Mouse (Mus musculus) activated CD4-positive, CD25-positive, alpha-beta regulatory T cell, adult 4 months (primary cell): ENCODE results near the gene Fyn. TPM values are rescaled to one million over a fixed set of nuclear protein-coding genes. Genes with fewer than 3 reads are reported as not detected.
A peak's percentile ranks its signal among the peaks of the same experiment; 100 is the strongest.

Experiments
- ATAC-seq: one replicate; pipeline ENCODE4 v1.8.0; 2017
- polyA plus RNA-seq, 2 experiments: library from polyadenylated mRNA; unstranded; fragments of 100-300 nt; shearing (Covaris generic); gene quantifications; one replicate each; pipeline ENCODE4 v1.2.1; 2017

The Fyn gene
- polyA plus RNA-seq, 2 experiments from 2014 or later = 78.3 to 103 TPM

DNA sequence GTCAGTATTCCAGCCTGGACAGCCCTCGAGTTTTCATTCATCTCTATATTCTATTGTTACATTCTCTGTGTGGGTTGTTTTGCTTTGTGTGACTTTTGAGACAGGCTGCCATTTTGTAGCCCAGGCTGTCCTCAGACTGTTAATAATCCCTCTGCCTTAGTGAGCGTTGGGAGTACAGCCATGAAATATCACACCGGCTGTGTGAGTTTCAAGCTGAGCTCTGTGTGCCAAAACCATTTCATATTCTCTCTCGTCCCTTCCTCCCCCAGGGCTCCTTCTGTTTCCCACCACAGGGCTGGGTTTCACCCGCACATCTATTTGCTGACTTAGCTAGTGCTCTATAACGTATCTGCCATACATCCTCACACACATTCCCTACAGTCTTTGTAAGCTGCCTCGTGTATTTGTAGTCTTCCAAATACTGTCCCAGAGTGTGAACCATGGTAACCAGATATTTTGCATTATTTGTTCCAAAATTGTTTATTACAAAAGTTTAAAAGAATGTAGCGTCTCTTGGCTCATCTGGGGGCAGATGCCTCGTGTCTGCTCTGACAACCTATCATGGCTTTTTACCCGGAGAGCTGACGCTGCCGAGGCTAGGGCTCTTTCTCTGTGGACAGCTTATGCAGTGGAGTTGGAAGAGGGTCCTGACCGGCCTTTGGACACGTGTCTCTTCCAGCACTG, 144.1 kb downstream of the Fyn start:
- no peak for ATAC-seq

DNA sequence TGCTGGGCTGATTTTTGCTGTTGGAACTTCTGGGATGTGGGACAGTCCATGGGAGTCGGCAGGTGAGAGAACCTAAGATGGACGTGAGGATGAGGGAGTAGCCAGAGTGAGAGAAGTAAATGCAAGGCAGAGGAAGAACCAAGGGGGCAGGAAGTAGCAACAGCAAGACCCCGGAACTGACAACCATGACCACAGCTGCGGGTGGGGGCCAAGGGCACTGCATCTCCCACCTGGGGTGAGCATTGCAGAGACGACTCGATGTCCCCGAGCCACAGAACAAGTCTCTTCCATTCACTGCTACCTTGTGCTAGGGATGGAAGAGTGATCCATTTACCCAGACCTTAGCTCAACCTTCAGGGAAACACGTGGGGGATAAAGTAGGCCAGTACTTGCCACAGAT, 146.3 kb downstream of the Fyn start:
- no peak for ATAC-seq

DNA sequence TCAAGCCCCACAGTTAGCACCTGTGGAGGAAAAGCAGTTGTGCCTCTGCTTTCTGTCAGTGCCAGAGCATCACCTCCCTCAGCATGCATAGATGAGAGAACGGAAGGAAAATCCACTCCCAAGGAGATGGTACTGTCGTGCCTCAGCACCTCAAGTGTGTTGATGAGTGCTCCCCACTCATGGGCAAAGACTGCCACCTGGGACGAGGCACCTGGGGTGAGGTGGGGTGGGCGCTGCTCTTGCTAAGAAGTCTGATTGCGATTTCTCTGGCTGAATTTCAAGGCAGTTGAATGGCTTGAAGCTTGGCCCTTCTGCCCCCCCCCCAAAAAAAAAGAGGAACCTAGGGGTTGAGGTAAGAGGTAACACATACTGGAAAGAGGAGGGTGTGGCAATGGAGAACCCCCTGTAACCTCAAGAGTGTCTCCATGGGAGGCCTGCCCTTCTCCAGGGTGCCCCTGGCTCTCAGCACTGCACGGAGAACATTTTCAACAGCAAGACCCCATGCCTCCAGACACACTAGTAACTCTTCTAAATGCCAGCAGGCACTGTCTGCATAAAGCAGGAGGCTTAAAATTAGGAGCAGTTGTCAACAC, 148.0 kb downstream of the Fyn start:
- no peak for ATAC-seq

DNA sequence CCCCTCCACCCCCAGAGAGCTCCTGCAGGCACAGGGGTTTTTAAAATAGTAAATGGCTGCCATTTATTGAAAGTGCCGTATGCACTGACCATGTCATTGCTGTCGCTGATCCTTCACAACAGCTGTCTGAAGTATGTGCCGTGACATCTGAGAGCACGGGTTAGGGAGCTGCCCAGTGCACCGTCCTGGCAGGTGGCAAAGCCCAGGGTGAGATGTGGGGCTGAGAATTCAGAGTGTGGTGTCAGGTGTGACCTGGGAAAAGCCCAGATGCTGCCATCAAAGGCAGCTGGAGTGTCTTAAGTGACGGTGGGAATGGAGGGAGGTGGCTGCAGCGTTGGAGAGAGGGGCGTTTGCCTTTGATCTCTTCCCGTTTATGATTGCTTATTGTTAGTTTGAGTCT, 148.7 kb downstream of the Fyn start:
- no peak for ATAC-seq

DNA sequence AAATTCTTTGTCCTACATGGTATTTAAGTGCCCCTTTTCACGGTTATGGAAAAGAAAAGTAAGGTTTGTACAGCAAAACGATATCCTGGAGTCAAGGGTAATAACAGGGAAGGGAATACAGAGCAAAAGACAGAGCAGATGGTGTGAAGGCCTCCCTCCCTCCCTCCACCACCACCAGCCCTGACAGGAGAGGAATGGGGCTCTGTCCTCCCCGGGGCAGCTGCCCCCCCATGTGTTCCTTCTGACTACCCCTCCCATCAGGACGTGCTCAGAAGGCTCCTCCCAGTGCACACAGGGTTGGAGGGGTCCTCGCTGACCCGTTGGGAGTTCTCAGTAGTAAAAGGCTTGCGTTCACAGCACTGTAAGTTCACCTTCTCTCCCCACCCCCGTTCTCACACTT, 149.6 kb downstream of the Fyn start:
- no peak for ATAC-seq

DNA sequence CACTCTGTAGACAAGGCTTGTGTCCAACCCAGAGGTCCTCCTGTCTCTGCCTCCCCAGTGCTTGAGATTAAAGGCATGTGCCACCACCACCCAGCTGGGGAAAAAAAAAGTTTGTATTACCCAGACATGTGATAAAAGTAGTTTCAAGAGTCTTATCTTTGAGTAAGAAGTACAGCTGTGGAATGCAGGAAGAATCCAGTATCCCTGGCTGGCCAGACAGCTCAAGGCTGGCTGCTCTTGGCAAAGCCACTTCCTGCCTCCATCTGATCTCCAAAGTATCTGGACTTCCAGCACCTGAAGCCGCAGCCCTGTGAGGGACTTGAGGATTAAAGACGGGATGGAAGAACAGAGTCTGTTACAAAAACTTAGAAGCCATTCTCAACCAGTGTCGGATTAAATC, 150.2 kb downstream of the Fyn start:
- ATAC-seq = no peak

DNA sequence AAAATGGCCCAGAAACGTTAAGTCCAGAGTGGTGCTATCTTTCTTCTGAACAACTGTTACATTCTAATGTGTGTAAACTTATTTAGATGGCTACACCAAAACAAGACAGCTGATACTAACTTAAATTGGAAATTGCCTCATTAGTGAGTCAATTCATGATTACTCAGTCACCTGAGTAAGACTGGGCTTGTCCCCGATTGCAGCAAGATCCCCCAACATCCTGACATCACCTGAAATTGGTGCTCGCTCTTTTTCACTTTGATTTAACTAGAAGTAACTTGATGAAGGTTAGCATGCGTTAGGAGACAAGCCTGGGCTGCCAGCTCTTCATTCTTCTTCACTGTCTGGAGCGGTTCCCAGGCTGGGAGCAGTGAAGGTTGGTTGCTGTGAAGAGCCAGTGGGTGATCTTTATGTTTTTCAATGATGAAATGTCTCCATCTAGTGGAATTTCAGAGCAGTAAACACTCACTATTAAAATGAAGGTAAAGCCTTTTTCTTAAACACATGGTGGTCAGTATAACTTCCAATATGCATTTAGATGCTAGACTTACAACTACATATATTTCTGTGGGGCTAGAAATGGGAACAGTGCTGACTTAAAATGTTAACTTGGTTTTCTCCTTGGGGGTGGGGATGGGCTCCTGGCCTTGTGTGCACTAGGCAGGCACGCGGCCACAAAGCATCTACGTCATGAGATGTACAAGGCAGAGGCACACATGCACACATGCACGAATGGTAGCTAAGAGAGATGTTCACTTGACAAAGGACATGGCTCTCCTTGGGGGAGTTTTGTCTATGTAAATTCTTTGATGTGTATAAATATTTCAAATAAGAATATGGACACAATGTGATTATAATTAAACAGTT, 151.7 kb downstream of the Fyn start:
- ATAC-seq = peak; percentile 51

DNA sequence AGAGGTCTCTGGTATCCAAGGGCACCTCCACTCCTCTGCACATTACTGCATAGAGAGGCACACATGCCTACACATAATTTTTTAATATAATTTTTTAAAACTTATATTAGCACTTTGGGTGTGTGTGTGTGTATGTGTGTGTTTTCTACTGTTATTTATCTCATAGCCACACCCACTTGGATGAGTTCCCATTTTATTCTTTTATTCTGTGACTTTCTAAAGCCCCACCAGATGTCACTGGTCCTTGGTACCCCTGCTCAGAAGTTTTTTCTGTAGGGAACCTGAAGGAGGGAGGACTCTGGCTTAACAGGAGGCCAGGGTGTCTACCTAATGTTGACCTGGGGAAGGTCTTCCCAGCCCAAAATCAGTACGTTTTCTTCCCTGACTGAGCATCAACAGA, 152.7 kb downstream of the Fyn start:
- no peak for ATAC-seq

DNA sequence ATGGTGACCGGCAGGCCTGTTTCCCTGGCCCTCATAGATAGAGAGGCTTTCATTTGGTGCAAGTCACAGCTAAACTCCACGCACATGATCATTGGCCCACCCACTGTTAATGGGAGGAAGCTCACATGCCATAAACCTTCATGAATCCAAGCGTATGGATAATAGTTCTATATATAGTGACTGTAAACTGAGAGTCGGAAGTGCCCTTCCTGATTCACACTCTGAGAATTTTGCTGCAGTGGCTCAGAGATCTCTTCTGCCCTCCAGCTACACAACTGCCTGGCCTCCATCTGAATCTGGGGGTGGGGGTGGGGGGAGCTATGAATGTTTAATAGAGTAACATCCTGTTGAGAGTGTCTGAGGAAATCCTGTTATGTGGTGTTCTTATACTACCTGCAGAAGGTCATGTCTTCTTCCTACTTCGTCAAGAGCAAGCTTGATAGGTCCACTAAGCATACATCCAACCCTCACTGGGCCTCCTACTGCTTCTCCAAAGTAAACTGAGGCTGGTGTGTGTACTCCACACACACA, 153.3 kb downstream of the Fyn start:
- peak; percentile 83 for ATAC-seq

DNA sequence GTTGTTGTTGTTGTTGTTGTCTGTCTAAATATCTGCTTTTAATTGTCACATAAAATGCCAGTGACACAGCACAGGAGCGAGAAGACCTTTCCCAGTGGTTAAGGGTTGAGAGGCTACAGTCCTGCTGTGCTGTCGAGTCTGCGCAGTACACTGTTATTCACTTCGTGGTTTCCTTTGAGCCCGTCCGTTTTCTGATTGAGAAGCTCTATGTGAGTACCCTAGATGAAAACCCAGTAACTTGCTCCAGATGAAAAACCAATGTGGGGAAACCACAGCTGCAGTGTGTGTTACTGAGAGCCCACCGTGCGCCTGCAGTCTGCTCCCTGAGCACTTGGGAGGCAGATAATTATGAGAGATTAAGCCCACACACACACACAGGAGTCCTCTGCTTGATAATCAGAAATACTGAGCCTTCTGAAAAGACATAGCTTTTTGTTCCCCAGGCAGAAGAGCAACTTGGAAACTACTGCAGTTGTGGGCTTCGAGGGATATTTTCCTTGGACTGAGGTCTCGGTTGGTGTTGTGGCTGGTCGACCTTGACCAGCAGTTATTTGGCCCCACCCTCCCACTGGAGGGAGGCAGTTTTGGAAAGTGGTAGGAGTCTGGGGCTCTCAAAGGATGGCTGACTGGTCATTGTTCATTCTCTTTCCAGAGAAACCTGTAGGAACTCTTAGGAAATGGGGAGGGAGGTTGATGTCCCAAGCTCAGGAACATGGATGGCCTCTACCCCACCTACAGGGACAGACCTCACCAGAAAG, 154.4 kb downstream of the Fyn start:
- no peak for ATAC-seq

DNA sequence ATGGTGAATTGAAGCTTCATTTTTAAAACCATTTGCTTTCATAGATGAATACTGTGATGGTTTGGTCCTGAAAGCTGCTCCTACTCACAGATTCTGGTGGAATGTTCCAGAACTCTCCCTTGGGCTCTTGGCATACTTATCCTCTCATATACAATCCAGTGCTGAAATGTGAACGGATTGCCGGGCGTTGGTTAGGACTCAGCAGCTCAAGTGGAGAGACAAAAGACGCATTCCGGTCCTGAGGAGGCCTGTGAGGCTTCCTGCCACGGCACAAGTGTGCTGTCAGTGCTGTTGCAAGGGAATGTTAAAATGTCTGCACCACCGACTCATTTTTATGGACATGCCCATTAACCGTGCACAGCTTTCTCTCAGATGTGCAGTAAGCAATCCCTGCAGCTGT, 155.7 kb downstream of the Fyn start:
- no peak for ATAC-seq

DNA sequence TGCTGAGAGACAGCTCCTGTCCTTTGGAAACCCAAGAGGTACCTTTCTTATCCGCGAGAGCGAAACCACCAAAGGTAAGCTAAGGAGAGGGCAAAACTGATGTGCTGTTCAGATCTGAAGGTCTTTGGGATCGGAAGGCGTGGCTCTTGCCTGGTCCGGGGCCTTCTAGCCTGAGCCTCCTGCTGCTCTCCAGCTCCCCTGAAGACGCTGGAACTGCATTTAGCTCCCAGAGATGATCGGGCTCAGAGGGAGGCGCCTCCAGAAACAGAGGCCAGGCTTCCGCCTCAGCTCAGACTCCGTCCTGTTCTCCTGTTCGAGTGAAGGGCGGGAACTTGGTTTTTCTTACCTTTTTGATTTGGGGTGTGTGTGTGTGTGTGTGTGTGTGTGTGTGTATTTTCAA, 156.8 kb downstream of the Fyn start:
- no peak for ATAC-seq

DNA sequence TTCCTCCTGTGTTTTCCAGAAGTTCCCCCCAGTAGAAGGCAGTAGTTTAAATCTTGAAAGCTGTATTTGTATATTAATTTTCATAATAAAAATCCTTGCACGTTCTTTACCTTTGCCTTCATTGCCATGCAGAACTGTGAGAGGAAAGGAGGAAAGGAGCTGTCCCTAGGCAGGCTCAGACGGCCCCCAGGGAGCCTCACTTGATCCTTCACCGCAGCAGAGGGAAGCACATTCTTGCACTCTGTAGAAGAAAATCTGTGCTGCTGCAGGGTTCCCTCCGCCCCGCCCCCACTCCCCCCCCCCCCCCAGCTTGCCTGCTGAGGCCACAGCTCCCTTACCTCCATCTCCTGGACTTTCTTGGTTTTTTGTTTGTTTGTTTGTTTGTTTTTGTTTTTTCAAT, 158.5 kb downstream of the Fyn start:
- ATAC-seq = no peak

DNA sequence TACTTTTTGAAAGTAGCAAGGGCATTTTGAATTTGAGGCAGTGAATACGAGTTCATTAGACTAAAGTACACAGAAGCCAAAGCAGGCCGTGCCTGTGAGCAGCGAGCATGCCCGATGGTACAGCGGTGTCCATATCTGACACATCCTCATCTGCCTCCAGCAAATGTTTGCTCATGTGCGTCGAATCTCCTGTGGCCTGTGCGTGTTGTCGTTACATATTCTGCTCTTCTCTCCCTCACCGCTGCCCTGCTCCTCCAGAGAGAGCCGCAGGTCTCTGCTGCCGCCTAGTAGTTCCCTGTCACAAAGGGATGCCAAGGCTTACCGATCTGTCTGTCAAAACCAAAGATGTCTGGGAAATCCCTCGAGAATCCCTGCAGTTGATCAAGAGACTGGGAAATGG, 160.5 kb downstream of the Fyn start:
- ATAC-seq = no peak

DNA sequence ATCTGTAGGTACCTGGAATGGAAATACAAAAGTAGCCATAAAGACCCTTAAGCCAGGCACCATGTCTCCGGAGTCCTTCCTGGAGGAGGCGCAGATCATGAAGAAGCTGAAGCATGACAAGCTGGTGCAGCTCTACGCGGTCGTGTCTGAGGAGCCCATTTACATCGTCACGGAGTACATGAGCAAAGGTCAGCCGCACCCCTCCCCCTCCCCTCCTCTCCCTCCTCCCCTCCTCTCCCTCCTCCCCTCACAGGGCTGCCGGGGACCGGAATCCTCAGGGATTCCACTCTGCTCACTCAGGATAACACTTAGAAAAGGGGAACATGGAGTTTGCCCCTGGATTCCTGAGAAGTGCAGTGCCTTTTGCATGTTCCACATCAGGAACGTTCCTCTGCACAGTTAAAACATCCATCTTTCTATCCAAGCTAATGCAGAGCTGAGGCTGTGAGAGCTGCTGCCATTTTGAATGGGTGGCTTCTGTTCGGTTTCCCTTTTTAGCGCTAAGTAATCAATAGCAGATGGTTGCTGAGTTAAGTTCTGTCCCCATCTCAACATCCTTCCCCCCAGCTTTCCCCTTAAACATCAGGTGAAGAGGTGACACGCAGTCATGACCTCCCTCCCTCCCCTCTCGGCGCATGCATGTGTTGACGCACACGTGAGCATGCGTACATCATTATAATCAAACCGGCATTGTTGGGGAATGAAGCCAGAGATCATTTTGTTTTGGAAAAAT, 163.5 kb downstream of the Fyn start:
- ATAC-seq = no peak

DNA sequence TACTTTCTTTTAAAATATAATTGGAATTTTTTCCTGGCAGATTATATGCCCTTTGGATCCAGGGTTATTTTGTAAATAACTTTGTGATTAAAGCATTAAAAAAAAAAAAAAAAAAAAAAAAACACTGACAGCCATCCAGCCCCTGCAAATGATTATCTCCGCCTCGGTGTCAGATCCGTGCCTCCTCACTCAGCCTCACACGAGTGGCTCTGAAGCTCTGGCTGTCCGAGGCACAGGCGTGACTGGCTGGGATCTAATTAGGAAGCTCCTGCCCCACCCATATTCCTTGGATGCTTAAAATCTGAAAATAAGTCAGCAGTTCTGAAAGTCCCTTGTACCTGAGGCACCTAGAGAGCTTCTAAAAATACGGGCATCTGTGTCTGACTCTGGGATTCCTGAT, 164.2 kb downstream of the Fyn start:
- no peak for ATAC-seq

DNA sequence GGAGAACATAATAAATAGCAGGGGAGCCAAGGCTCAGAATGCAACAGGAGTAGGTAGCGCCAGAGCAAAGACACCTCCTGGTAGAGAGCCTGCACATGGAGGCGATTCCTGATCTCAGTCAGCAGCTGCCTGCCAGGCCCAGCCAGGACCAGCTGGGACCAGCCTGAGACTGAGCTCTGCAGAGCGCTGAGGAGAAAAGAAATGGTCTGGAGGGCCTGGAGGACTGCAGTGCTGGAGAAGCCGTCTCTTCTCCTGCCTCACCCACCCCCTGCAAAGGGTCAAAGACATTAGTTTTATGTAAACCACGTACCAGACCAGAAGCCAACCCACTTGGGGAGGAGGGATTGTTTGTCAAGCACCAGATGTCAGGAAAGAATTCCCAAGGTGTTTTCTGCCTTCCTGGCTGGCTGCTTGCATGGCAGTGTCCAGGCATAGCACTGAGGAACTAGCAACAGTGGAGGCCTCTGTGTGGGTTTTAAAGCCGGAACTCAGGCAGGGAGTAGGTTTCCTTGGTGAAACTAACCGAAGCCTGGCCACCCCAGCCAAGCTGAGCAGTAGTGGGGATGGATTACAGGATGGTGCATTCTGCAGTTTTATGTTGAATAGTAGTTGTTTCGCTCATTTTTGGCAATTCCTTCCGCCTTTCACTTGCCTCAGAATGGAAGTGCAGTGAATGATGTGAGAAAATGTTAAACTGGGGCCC, 165.8 kb downstream of the Fyn start:
- no peak for ATAC-seq

DNA sequence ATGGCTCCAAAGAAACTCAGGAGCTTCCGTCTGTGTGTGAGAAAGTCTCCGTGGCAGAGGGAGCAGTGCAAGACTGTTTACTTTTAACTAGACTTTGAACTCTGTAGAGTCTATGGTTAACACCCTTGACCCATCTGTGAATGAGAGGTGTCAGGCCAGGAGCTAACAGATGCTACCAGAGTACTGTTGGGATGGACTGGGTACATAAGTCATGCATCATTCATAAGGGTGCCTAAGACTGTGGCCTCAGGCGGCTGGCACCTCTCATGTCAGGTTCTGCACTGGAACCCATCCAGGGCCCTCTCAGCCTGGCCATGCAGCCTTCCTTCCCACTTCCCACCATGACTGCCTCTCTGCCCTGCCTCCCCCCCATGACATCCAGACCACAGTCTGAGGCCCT, 166.7 kb downstream of the Fyn start:
- ATAC-seq = no peak

DNA sequence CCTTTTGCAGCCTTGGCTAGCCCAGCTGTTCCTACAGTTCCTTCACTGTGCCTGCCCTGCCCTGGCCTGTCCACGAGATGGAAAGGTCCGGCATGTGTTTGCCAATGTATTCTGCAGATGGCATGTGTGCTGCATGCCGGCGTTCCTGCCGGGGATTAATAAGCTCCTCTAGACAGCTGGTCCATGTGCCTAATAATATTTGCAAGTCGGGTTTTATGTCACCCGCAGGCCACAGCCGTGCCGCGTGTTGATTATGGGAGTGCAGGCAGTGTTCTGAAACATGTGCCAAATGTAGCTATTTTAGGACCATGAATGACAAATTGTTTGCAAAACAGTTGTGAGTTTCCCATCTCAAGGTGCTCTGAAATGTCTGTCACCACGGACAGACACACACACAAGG, 167.6 kb downstream of the Fyn start:
- no peak for ATAC-seq

DNA sequence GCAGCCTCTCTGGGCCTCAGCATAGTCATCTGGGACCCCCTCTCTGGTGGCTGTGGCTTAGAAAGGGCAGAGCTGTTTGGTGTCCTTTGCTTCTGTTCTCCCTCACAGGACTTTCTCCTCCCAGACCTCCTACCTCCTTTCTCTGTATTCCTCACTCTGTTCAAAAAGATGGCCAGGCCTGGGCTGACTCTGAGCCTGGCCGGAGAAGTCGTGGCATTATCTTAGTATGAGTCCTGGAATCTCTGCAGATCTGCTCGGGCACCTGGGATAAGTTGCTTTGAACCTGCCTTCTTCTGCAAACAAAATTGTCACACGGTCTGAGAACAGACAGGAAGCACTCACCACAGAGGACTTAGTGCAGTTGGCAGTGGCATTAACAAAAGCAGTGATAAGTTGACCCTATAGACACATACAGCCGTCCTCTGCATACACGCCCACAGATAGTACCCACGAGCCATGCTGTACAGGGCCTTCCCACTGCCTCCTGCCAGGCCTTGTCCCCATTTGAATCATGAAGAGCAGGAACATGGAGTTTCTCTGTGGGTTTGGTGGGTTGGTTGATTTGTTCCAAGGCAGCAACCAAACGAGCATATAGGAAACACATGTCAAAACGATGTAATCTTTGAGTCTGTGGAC, 171.5 kb downstream of the Fyn start:
- ATAC-seq = no peak

DNA sequence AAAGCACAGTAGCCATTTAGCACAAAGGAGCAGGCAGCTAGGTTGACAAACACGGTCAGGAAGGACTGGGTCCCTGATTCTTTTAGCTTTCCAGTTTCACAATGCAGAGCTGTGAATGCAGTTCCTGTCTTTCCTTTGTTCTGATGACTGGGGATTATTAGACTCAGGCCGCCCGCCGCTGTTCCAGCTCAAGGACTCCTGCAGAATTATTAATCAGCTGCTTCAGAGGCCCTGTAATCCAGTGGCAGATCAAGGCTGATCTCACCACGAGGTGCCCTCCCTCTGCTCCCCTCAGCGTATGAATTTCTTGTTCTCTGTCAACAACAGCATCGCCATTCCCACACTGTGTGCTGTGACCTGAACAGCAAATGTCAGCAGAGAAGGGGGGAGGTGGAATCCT, 172.3 kb downstream of the Fyn start:
- ATAC-seq = no peak
